Mouse (Mus musculus): ENCODE measurements around the gene Lzic. TPM values are rescaled to one million over a fixed set of nuclear protein-coding genes. Genes with fewer than 3 reads are reported as not detected.

Lzic gene
- polyA plus RNA-seq, 1 experiment from 2014 or later, result 47.6 TPM

DNA sequence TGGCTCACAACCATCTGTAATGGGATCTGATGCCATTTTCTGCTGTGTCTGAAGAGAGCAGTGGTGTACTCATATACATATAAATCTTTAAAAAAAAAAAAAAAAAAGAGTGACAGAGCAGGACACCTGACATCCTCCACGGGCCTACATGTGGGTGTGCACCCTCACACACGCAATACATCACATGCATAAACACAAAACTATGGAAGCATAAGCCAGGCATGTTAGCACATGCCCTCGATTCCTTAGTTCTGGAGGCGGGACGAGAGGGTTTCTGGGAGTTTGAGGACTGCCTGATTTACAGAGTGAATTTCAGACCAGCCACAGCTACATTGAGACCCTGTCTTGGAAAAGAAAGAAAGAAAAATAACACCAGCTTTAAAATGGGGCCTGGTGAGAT is 19.3 kb downstream of the Lzic start:
- no peaks in the 10 kb centered on the region for H3K9me3 ChIP-seq (ENCODE audit: low read length)
- H3K27ac ChIP-seq (ENCODE audit: low read length), result no peak overlapping the region
- peaks cover 12% of the 10 kb centered on the region; the same call in 1 of the 2 replicates for H3K36me3 ChIP-seq (ENCODE audit: insufficient read depth, low read length)
- no peak for ATAC-seq (ENCODE audit: low FRiP score, low TSS enrichment)
- H3K4me2 ChIP-seq (replicated peaks; ENCODE audit: low read depth, low read length), result no peak overlapping the region
- H3K9ac ChIP-seq (replicated peaks; ENCODE audit: low read length), result no peak overlapping the region
- 77% methylated on average over 5 of the region's 5 CpGs for WGBS
- no peaks in the 10 kb centered on the region for H3K27me3 ChIP-seq (ENCODE audit: insufficient read depth, low read length)
- no peaks in the 10 kb centered on the region for H3K4me1 ChIP-seq (ENCODE audit: insufficient read depth, low read length)
- no peak overlapping the region for H3K4me3 ChIP-seq (ENCODE audit: low read length)

DNA sequence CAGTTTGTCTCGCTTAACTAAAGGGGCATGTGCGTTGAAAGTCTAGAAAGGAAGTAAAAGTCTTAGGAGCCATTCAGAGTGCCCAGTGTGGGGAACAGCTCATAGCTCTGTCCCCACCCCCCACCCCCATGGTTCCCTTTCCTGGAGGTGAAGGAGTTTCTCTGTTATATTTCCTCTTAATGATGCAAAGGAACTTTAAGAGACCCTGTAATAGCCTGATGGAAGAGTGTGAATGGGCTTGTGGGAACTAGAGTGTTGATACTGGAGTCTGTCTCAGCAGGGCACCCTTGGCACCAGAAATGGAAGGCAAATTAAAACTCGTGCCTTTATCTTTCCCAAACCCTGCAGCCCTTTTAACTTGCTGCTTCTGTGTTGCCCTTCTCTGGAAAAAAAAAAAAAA is 19.8 kb downstream of the Lzic start:
- WGBS, result 32% methylated on average over 3 of the region's 3 CpGs
- Histone ChIP-seq H3K4me2 (replicated peaks; ENCODE audit: low read depth, low read length) (no peak overlapping the region), H3K9ac (replicated peaks; ENCODE audit: low read length) (no peak overlapping the region), H3K9me3 (ENCODE audit: low read length) (no peaks in the 10 kb centered on the region), H3K4me1 (ENCODE audit: insufficient read depth, low read length) (no peaks in the 10 kb centered on the region), H3K27ac (ENCODE audit: low read length) (no peak overlapping the region), H3K36me3 (ENCODE audit: insufficient read depth, low read length) (peaks cover 12% of the 10 kb centered on the region; the same call in 1 of the 2 replicates), H3K27me3 (ENCODE audit: insufficient read depth, low read length) (no peaks in the 10 kb centered on the region), H3K4me3 (ENCODE audit: low read length) (no peak overlapping the region)
- ATAC-seq (ENCODE audit: low FRiP score, low TSS enrichment), result no peak

DNA sequence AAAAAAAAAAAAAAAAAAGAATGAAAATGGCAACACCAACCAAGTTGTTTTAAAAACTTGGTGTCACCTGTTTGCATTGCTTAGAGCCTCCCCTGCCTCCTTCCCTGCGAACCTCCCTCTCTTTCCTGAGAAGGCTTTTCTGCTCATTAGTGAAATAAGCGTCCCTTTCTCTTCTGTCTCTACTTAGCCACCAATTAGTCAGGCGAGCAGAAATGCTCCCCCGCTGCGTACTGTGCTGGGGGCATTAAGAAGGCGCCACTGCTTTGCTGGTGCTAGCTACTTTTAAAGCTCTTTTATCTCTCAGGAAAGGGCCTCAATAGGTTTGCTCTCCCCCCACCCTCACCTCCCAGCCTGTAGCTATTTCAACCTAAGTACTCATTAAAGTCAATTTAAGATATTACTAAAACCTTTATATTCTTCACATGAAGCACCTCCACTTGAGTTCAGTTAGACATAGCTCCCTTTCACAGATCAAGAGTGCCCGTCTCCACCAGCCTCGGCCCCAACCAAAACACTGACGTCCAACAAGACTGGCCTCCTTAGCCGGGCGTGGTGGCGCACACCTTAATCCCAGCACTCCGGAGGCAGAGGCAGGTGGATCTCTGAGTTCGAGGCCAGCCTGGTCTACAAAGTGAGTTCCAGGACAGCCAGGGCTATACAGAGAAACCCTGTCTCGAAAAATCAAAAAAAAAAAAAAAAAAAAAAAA is 20.4 kb downstream of the Lzic start:
- Histone ChIP-seq H3K27ac (ENCODE audit: low read length) (no peak overlapping the region), H3K4me3 (ENCODE audit: low read length) (no peak overlapping the region), H3K36me3 (ENCODE audit: insufficient read depth, low read length) (peaks cover 7% of the 10 kb centered on the region; the same call in 1 of the 2 replicates), H3K4me2 (replicated peaks; ENCODE audit: low read depth, low read length) (no peak overlapping the region), H3K27me3 (ENCODE audit: insufficient read depth, low read length) (no peaks in the 10 kb centered on the region), H3K9ac (replicated peaks; ENCODE audit: low read length) (no peak overlapping the region), H3K4me1 (ENCODE audit: insufficient read depth, low read length) (no peaks in the 10 kb centered on the region), H3K9me3 (ENCODE audit: low read length) (no peaks in the 10 kb centered on the region)
- 64% methylated on average over 14 of the region's 15 CpGs for WGBS
- ATAC-seq (ENCODE audit: low FRiP score, low TSS enrichment), result no peak

DNA sequence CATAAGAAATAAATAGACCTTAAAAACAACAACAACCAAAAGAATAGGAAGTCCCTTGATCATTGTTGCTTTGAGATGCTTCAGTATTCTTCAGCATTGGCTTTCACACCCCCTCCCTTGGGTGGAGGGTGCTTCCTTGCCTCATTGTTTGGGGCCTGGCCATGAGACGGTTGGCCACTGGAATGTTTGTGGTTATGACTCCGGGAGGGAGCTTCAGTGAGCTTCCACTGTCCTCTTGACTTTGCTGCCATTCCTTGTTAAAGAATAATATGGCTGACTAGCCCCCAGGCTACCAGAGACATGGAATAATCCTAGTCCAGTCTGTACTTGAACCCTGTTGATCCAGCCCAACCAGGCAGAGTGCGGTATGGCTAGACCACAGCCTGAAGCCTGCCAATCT is 21.9 kb downstream of the Lzic start:
- ATAC-seq (ENCODE audit: low FRiP score, low TSS enrichment), result no peak
- Histone ChIP-seq H3K36me3 (ENCODE audit: insufficient read depth, low read length) (no peaks in the 10 kb centered on the region), H3K4me3 (ENCODE audit: low read length) (no peak overlapping the region), H3K27ac (ENCODE audit: low read length) (no peak overlapping the region), H3K9me3 (ENCODE audit: low read length) (no peaks in the 10 kb centered on the region), H3K4me1 (ENCODE audit: insufficient read depth, low read length) (no peaks in the 10 kb centered on the region), H3K4me2 (replicated peaks; ENCODE audit: low read depth, low read length) (no peak overlapping the region), H3K9ac (replicated peaks; ENCODE audit: low read length) (no peak overlapping the region), H3K27me3 (ENCODE audit: insufficient read depth, low read length) (no peaks in the 10 kb centered on the region)
- WGBS, result 80% methylated on average over 3 of the region's 3 CpGs

DNA sequence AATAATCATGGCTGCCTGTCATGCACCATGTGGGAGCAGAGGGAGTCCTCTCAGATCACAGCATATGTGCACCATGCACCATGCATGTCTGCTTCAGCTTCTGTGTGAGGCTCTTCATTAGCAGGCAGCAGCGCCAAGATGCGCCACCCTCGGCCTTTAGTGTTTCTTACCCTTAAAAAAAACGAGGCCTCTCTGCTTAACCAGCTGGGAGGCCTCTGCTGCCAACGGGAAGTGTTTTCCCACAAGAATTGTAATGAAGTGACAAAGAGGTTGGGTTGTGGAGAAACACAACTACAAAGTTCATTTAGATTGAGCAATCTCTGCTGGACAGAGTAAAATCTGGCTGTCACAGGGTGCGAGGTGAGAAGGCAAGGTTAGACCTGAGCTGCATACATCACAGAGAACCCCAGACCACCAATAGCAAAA is 26.2 kb downstream of the Lzic start:
- Histone ChIP-seq H3K27ac (ENCODE audit: low read length) (no peak overlapping the region), H3K4me2 (replicated peaks; ENCODE audit: low read depth, low read length) (no peak overlapping the region), H3K27me3 (ENCODE audit: insufficient read depth, low read length) (no peaks in the 10 kb centered on the region), H3K9me3 (ENCODE audit: low read length) (no peaks in the 10 kb centered on the region), H3K36me3 (ENCODE audit: insufficient read depth, low read length) (no peaks in the 10 kb centered on the region), H3K4me3 (ENCODE audit: low read length) (no peak overlapping the region), H3K4me1 (ENCODE audit: insufficient read depth, low read length) (no peaks in the 10 kb centered on the region), H3K9ac (replicated peaks; ENCODE audit: low read length) (no peak overlapping the region)
- 37% methylated on average over 6 of the region's 6 CpGs for WGBS
- no peak for ATAC-seq (ENCODE audit: low FRiP score, low TSS enrichment)

DNA sequence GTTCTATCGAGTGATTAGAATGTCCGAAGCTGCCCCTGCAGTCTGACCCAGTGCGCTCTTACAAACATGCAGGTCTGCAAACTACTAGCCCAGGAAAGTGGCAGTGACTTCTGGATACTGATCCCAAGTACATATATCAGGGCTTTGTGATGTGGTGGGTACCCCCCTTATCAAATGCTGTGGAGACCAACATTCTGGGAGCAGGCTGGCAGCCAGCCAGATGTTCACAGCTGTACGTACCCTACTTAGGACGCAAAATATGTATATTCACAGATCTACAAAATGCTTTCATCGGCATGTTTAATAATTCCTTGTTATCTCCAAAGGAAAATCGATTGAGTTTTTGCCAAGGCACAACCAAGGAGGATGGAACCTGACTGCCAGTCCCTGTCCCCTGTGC is 27.0 kb downstream of the Lzic start:
- Histone ChIP-seq H3K4me2 (replicated peaks; ENCODE audit: low read depth, low read length) (no peak overlapping the region), H3K27me3 (ENCODE audit: insufficient read depth, low read length) (no peaks in the 10 kb centered on the region), H3K36me3 (ENCODE audit: insufficient read depth, low read length) (no peaks in the 10 kb centered on the region), H3K4me1 (ENCODE audit: insufficient read depth, low read length) (no peaks in the 10 kb centered on the region), H3K4me3 (ENCODE audit: low read length) (no peak overlapping the region), H3K9me3 (ENCODE audit: low read length) (no peaks in the 10 kb centered on the region), H3K9ac (replicated peaks; ENCODE audit: low read length) (no peak overlapping the region), H3K27ac (ENCODE audit: low read length) (no peak overlapping the region)
- 79% methylated on average over 7 of the region's 7 CpGs for WGBS
- ATAC-seq (ENCODE audit: low FRiP score, low TSS enrichment), result no peak

DNA sequence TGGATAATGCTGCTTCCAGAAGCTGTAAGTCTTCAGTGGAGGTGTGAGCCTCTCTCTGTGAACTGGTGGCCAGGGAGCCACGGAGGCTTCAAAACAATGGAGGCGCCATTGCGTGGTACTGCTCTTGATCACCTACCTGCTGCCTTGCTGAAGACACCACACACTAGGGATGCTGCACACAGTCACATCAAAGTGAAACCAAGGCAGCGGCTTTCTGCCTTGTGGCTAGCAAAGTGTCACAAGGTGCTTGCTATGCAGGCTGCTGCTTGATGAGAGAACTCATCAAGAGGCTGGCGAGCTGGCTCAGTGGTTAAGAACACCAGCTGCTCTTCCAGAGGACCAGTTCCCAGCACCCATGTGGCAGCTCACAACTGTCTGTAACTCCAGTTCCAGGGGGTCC is 30.7 kb downstream of the Lzic start:
- peaks cover 16% of the 10 kb centered on the region; the same call in 1 of the 2 replicates for H3K4me1 ChIP-seq (ENCODE audit: insufficient read depth, low read length)
- no peaks in the 10 kb centered on the region for H3K9me3 ChIP-seq (ENCODE audit: low read length)
- H3K9ac ChIP-seq (replicated peaks; ENCODE audit: low read length), result no peak overlapping the region
- H3K27me3 ChIP-seq (ENCODE audit: insufficient read depth, low read length), result no peaks in the 10 kb centered on the region
- H3K4me2 ChIP-seq (replicated peaks; ENCODE audit: low read depth, low read length), result no peak overlapping the region
- ATAC-seq (ENCODE audit: low FRiP score, low TSS enrichment), result no peak
- WGBS, result 96% methylated on average over 5 of the region's 5 CpGs
- H3K27ac ChIP-seq (ENCODE audit: low read length), result no peak overlapping the region
- no peaks in the 10 kb centered on the region for H3K36me3 ChIP-seq (ENCODE audit: insufficient read depth, low read length)
- H3K4me3 ChIP-seq (ENCODE audit: low read length), result no peak overlapping the region

DNA sequence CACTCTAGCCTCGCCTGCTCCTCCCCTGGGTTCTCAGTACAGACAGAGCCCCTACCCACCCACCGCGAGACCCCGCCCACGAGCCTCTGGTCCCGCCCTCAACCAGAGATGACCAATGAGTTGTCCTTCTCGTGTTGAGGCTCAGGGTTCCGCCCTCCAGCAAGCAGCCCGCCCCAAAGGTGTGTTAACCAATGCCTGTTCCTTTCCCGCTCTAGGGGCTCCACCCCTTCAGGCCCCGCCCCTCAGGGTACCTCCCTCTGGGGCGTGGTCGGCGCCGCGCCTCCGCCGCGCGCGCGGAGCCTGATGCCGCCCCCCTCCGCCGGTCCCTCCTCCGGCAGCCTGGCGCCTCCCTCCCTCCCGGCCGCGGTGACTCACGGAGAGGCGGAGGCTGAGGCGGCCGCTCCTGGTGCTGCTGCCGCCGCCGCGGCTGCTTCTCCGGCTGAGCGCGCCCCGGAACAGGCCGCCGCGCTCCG is 32.9 kb downstream of the Lzic start, which contains the start of gene Ctnnbip1:
Gene Ctnnbip1 (plus strand): TSS at position 369 of the 473 bp plus-strand sequence.
- no peaks in the 10 kb centered on the region for H3K9me3 ChIP-seq (ENCODE audit: low read length)
- H3K4me2 ChIP-seq (replicated peaks; ENCODE audit: low read depth, low read length), result peak within 1 kb of the TSS; percentile 79
- no peaks in the 10 kb centered on the region for H3K27me3 ChIP-seq (ENCODE audit: insufficient read depth, low read length)
- H3K36me3 ChIP-seq (ENCODE audit: insufficient read depth, low read length), result no peaks in the 10 kb centered on the region
- ATAC-seq (ENCODE audit: low FRiP score, low TSS enrichment), result peak; percentile 99
- H3K9ac ChIP-seq (replicated peaks; ENCODE audit: low read length), result peak within 1 kb of the TSS; percentile 86
- 1% methylated on average over 38 of the region's 46 CpGs for WGBS
- peak within 1 kb of the TSS; percentile 77 for H3K4me3 ChIP-seq (ENCODE audit: low read length)
- H3K27ac ChIP-seq (ENCODE audit: low read length), result peak within 1 kb of the TSS; percentile 60
- peaks cover 22% of the 10 kb centered on the region for H3K4me1 ChIP-seq (ENCODE audit: insufficient read depth, low read length)

DNA sequence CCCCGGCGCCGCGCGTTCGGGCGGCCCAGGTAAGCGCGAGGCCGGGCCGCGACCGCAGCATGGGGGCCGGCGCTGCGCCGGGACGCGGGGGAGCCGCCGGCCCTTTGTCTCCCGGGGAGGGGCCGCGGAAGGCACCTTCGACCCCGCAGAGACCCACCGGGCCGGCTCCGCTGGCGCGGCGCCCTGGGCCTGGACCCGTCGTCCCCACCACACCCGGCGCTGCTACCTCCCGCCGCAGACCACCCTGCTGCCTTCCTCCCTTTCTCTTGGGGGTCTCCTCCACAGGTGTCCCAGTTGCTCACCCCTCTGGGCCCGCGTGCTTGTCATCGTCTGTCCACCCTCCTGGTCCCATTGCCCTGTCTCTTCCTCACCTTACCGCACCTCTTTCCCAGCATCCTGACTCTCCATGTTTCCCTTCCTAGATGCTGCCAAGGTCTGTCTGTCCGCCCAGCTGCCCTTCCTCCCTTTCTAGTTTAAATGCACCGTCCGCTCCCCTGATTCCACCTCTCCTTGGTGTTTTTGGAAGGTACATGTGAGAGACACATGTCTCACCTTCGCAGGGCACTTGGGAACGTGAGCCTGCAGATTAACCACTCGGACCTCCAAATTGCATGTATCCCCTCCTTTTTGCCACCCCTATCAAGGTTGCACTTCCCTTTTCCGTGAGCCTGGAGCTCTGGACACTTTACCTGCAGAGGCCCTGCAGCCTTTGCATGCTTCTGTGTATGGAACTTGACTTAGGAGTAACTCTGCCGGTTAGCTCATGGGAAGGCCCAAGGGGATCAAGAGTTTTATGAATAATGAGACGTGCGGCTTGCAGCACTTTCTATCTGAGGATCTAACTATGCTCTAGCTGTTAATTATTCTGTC is 33.6 kb downstream of the Lzic start:
- peak overlapping the region; percentile 79 for H3K4me2 ChIP-seq (replicated peaks; ENCODE audit: low read depth, low read length)
- WGBS, result 4% methylated on average over 29 of the region's 52 CpGs
- peak overlapping the region; percentile 60 for H3K27ac ChIP-seq (ENCODE audit: low read length)
- no peak; the same call in 1 of the 2 replicates for ATAC-seq (ENCODE audit: low FRiP score, low TSS enrichment)
- no peaks in the 10 kb centered on the region for H3K9me3 ChIP-seq (ENCODE audit: low read length)
- peak overlapping the region; percentile 77 for H3K4me3 ChIP-seq (ENCODE audit: low read length)
- H3K4me1 ChIP-seq (ENCODE audit: insufficient read depth, low read length), result peaks cover 24% of the 10 kb centered on the region
- no peaks in the 10 kb centered on the region for H3K36me3 ChIP-seq (ENCODE audit: insufficient read depth, low read length)
- no peaks in the 10 kb centered on the region for H3K27me3 ChIP-seq (ENCODE audit: insufficient read depth, low read length)
- peak overlapping the region; percentile 86 for H3K9ac ChIP-seq (replicated peaks; ENCODE audit: low read length)
